Mouse (Mus musculus): ENCODE measurements at regions not wholly inside any gene's neighbourhood (a gene's known extent, or its start where the extent isn't known, plus 50 kb on each side); places are given as distances from the start of the nearest gene placed in this dataset.

GRCm38 (mm10) chr8:88459197-88459596 is 62.0 kb upstream of the Nkd1 start:
- Histone ChIP-seq H3K9ac (ENCODE audit: low read length) (no peak overlapping the region), H3K4me3 (ENCODE audit: low read depth, low read length) (no peak overlapping the region), H3K27ac (replicated peaks) (no peak overlapping the region), H3K9me3 (ENCODE audit: control insufficient read depth, low read length) (no peaks in the 10 kb centered on the region), H3K27me3 (ENCODE audit: control insufficient read depth, insufficient read depth, low read length) (peaks cover 7% of the 10 kb centered on the region), H3K4me1 (replicated peaks; ENCODE audit: control insufficient read depth, insufficient read depth) (peaks cover 3% of the 10 kb centered on the region; the same call in 1 of the 2 replicates), H3K4me2 (replicated peaks; ENCODE audit: low read depth) (no peak overlapping the region), H3K36me3 (ENCODE audit: control insufficient read depth, insufficient read depth, low read length) (no peaks in the 10 kb centered on the region)
- ATAC-seq (ENCODE audit: low FRiP score, low TSS enrichment) = no peak
- 81% methylated on average over 2 of the region's 2 CpGs for WGBS
- TF ChIP-seq CTCF (IDR thresholded peaks at IDR 0.05; ENCODE audit: low read depth) = no peak
- TF ChIP-seq EP300 (optimal IDR thresholded peaks at IDR 0.05) = no peak
- DNase-seq (ENCODE audit: low spot score) = no peak

- Histone ChIP-seq H3K27ac (replicated peaks) (no peak overlapping the region), H3K9ac (ENCODE audit: low read length) (no peak overlapping the region), H3K27me3 (ENCODE audit: control insufficient read depth, insufficient read depth, low read length) (no peaks in the 10 kb centered on the region), H3K9me3 (ENCODE audit: control insufficient read depth, low read length) (no peaks in the 10 kb centered on the region), H3K4me3 (ENCODE audit: low read depth, low read length) (no peak overlapping the region), H3K4me2 (replicated peaks; ENCODE audit: low read depth) (no peak overlapping the region), H3K4me1 (replicated peaks; ENCODE audit: control insufficient read depth, insufficient read depth) (no peaks in the 10 kb centered on the region), H3K36me3 (ENCODE audit: control insufficient read depth, insufficient read depth, low read length) (no peaks in the 10 kb centered on the region)
- TF ChIP-seq CTCF (IDR thresholded peaks at IDR 0.05; ENCODE audit: low read depth) (no peak), EP300 (optimal IDR thresholded peaks at IDR 0.05) (no peak)
- WGBS = 68% methylated on average over 3 of the region's 3 CpGs
- DNase-seq (ENCODE audit: low spot score) (no peak), ATAC-seq (ENCODE audit: low FRiP score, low TSS enrichment) (no peak)
Observed at GRCm38 (mm10) chr8:88467756-88468155, 53.4 kb upstream of the Nkd1 start.

- 61% methylated on average over 8 of the region's 8 CpGs for WGBS
- TF ChIP-seq EP300 (optimal IDR thresholded peaks at IDR 0.05) (no peak), CTCF (IDR thresholded peaks at IDR 0.05; ENCODE audit: low read depth) (no peak)
- H3K4me2 ChIP-seq (replicated peaks; ENCODE audit: low read depth) = no peak overlapping the region
Observed at GRCm38 (mm10) chr8:88470931-88471455, 50.2 kb upstream of the Nkd1 start.

More at GRCm38 (mm10) chr8:88470931-88471455, 50.2 kb upstream of the Nkd1 start:
- H3K4me1 ChIP-seq (replicated peaks; ENCODE audit: control insufficient read depth, insufficient read depth) = no peaks in the 10 kb centered on the region
- ATAC-seq (ENCODE audit: low FRiP score, low TSS enrichment) (no peak), DNase-seq (ENCODE audit: low spot score) (no peak)
- no peaks in the 10 kb centered on the region for H3K27me3 ChIP-seq (ENCODE audit: control insufficient read depth, insufficient read depth, low read length)
- H3K36me3 ChIP-seq (ENCODE audit: control insufficient read depth, insufficient read depth, low read length) = no peaks in the 10 kb centered on the region
- no peaks in the 10 kb centered on the region for H3K9me3 ChIP-seq (ENCODE audit: control insufficient read depth, low read length)
- no peak overlapping the region for H3K27ac ChIP-seq (replicated peaks)
- H3K4me3 ChIP-seq (ENCODE audit: low read depth, low read length) = no peak overlapping the region
- H3K9ac ChIP-seq (ENCODE audit: low read length) = no peak overlapping the region
